Comparison of ENCODE assay signal across 14 mouse cellular contexts in genomic region chr2:11151655-11152323, GRCm38 (mm10).
"Had no signal": no experiment of that assay in that cellular context is flagged by ENCODE, and none has a peak within 500 bp of the region (broad histone marks: within the 10 kb centered on the region; RNA-seq: fewer than 3 reads in every experiment).

No protein-coding gene starts in this region.

- DNase-seq: kidney, postnatal 25 days; lung, adult 2 months; lung, postnatal 36 days; spleen, adult 18-20 months; thymus, adult 2 months; thymus, postnatal 25 days had no signal

- H3K4me1 ChIP-seq: kidney, embryonic 15.5 days; limb, embryonic 10.5 days; liver, embryonic 15.5 days; neural tube, embryonic 12.5 days; stomach, embryonic 15.5 days had no signal

- H3K27me3 ChIP-seq: kidney, embryonic 15.5 days; liver, embryonic 15.5 days; neural tube, embryonic 12.5 days; stomach, embryonic 15.5 days had no signal

- H3K9ac ChIP-seq: kidney, embryonic 15.5 days; liver, embryonic 15.5 days; neural tube, embryonic 12.5 days; stomach, embryonic 15.5 days had no signal

- H3K4me3 ChIP-seq: kidney, embryonic 15.5 days; left cerebral cortex, adult 2 months; limb, embryonic 10.5 days; liver, embryonic 15.5 days; neural tube, embryonic 12.5 days; stomach, embryonic 15.5 days had no signal

- H3K4me2 ChIP-seq: kidney, embryonic 15.5 days; liver, embryonic 11.5 days; liver, embryonic 15.5 days; neural tube, embryonic 12.5 days; stomach, embryonic 15.5 days had no signal

- H3K9me3 ChIP-seq: kidney, embryonic 15.5 days; limb, embryonic 10.5 days; liver, embryonic 15.5 days; neural tube, embryonic 12.5 days; stomach, embryonic 15.5 days had no signal

- ATAC-seq: lung, postnatal 0 days had no signal

- H3K27ac ChIP-seq: kidney, embryonic 15.5 days; left cerebral cortex, adult 2 months; limb, embryonic 10.5 days; liver, embryonic 15.5 days; neural tube, embryonic 12.5 days; stomach, embryonic 15.5 days had no signal

- H3K36me3 ChIP-seq: kidney, embryonic 15.5 days; limb, embryonic 10.5 days; liver, embryonic 15.5 days; neural tube, embryonic 12.5 days; stomach, embryonic 15.5 days had no signal
